Mouse (Mus musculus) cortical plate, adult 2 months (tissue): ENCODE measurements at regions not wholly inside any gene's neighbourhood (a gene's known extent, or its start where the extent isn't known, plus 50 kb on each side); places are given as distances from the start of the nearest gene placed in this dataset.

ENCODE experiments used
- H3K27ac ChIP-seq: fragments of 200-500 bp; 2 replicates; pipeline ENCODE4 v1.5.1; 2012; ENCODE audit warnings: low read length, control low read depth, inconsistent platforms; ENCODE audit not compliant: insufficient read depth
- H3K4me1 ChIP-seq: fragments of 200-500 bp; 2 replicates; pipeline ENCODE4 v1.6.1; 2011; ENCODE audit warnings: low read length; ENCODE audit not compliant: control insufficient read depth, insufficient read depth
- H3K4me3 ChIP-seq: fragments of 200-500 bp; 2 replicates; pipeline ENCODE4 v1.5.1; 2011; ENCODE audit warnings: mild to moderate bottlenecking, low read length, control low read depth; ENCODE audit not compliant: insufficient read depth
- CTCF ChIP-seq: fragments of 200-500 bp; IDR thresholded peaks from 2 replicates; pipeline ENCODE4 v1.5.1; 2011; ENCODE audit warnings: mild to moderate bottlenecking, control low read depth, low read length; ENCODE audit not compliant: insufficient read depth; ENCODE audit errors: extremely low read depth
- POLR2A ChIP-seq: fragments of 200-500 bp; IDR thresholded peaks from 2 replicates; pipeline ENCODE4 v1.6.1; 2011; ENCODE audit warnings: mild to moderate bottlenecking, low read length, control low read depth; ENCODE audit not compliant: insufficient read depth; ENCODE audit errors: extremely low read depth

- no peak overlapping the region for H3K4me3 ChIP-seq
- TF ChIP-seq POLR2A (no peak), CTCF (no peak)
- H3K27ac ChIP-seq: no peak overlapping the region
- H3K4me1 ChIP-seq: no peaks in the 10 kb centered on the region
These were observed 325.6 kb upstream of the Negr1 start for GRCm38 (mm10) chr3:156235955-156236354.

GRCm38 (mm10) chr3:156252256-156252861 lies 309.2 kb upstream of the Negr1 start:
- TF ChIP-seq POLR2A: no peak
- no peaks in the 10 kb centered on the region for H3K4me1 ChIP-seq
- H3K27ac ChIP-seq: no peak overlapping the region
- H3K4me3 ChIP-seq: no peak overlapping the region

- Histone ChIP-seq H3K4me1 (no peaks in the 10 kb centered on the region), H3K27ac (no peak overlapping the region), H3K4me3 (no peak overlapping the region)
- TF ChIP-seq POLR2A (no peak), CTCF (no peak)
These were observed 308.2 kb upstream of the Negr1 start for GRCm38 (mm10) chr3:156253172-156253934.

- TF ChIP-seq POLR2A: no peak
- TF ChIP-seq CTCF: no peak
- no peak overlapping the region for H3K27ac ChIP-seq
- H3K4me1 ChIP-seq: no peaks in the 10 kb centered on the region
- H3K4me3 ChIP-seq: no peak overlapping the region
These were observed 304.9 kb upstream of the Negr1 start for GRCm38 (mm10) chr3:156256719-156257118.

- Histone ChIP-seq H3K4me1 (no peaks in the 10 kb centered on the region), H3K4me3 (no peak overlapping the region), H3K27ac (no peak overlapping the region)
- no peak for TF ChIP-seq POLR2A
- TF ChIP-seq CTCF: no peak
These were observed 296.9 kb upstream of the Negr1 start for GRCm38 (mm10) chr3:156264654-156265053.

- H3K4me1 ChIP-seq: no peaks in the 10 kb centered on the region
- TF ChIP-seq CTCF (no peak), POLR2A (no peak)
- no peak overlapping the region for H3K27ac ChIP-seq
- H3K4me3 ChIP-seq: no peak overlapping the region
These were observed 293.9 kb upstream of the Negr1 start for GRCm38 (mm10) chr3:156267727-156268126.

GRCm38 (mm10) chr3:156299984-156300770 lies 261.4 kb upstream of the Negr1 start:
- H3K4me3 ChIP-seq: no peak overlapping the region
- TF ChIP-seq CTCF (no peak), POLR2A (no peak)
- no peak overlapping the region for H3K27ac ChIP-seq
- H3K4me1 ChIP-seq: no peaks in the 10 kb centered on the region

GRCm38 (mm10) chr3:156301302-156301701 lies 260.3 kb upstream of the Negr1 start:
- TF ChIP-seq CTCF (no peak), POLR2A (no peak)

GRCm38 (mm10) chr3:156301745-156302144 lies 259.8 kb upstream of the Negr1 start:
- TF ChIP-seq CTCF (no peak), POLR2A (no peak)
- H3K4me1 ChIP-seq: no peaks in the 10 kb centered on the region
- H3K27ac ChIP-seq: no peak overlapping the region
- no peak overlapping the region for H3K4me3 ChIP-seq

More at GRCm38 (mm10) chr3:156301302-156301701, 260.3 kb upstream of the Negr1 start:
- Histone ChIP-seq H3K27ac (no peak overlapping the region), H3K4me3 (no peak overlapping the region), H3K4me1 (no peaks in the 10 kb centered on the region)
